Mouse (Mus musculus): ENCODE measurements around the gene Ndufa4l2. TPM values are rescaled to one million over a fixed set of nuclear protein-coding genes. Genes with fewer than 3 reads are reported as not detected.

The Ndufa4l2 gene
- polyA plus RNA-seq, 1 experiment from 2014 or later, result 5.9 TPM

GRCm38 (mm10) chr10:127492118-127492517 is 22.6 kb upstream of the Ndufa4l2 start:
- no peak overlapping the region for H3K27ac ChIP-seq
- no peaks in the 10 kb centered on the region for H3K27me3 ChIP-seq
- no peak overlapping the region for H3K9ac ChIP-seq
- no peak overlapping the region for H3K4me3 ChIP-seq (replicated peaks)
- H3K9me3 ChIP-seq, result no peaks in the 10 kb centered on the region
- H3K4me1 ChIP-seq, result no peaks in the 10 kb centered on the region
- no peak overlapping the region for H3K4me2 ChIP-seq
- ATAC-seq (ENCODE audit: low FRiP score), result no peak
- peaks cover 85% of the 10 kb centered on the region for H3K36me3 ChIP-seq (replicated peaks)
- WGBS, result 87% methylated on average over 3 of the region's 3 CpGs

- no peak overlapping the region for H3K9ac ChIP-seq
- H3K4me3 ChIP-seq (replicated peaks), result no peak overlapping the region
- no peaks in the 10 kb centered on the region for H3K4me1 ChIP-seq
- H3K9me3 ChIP-seq, result no peaks in the 10 kb centered on the region
- 97% methylated on average over 3 of the region's 3 CpGs for WGBS
- H3K27me3 ChIP-seq, result no peaks in the 10 kb centered on the region
- no peak for ATAC-seq (ENCODE audit: low FRiP score)
- H3K4me2 ChIP-seq, result no peak overlapping the region
- H3K36me3 ChIP-seq (replicated peaks), result peaks cover 84% of the 10 kb centered on the region
- H3K27ac ChIP-seq, result no peak overlapping the region
Measured at GRCm38 (mm10) chr10:127496156-127496555, 18.6 kb upstream of the Ndufa4l2 start.

GRCm38 (mm10) chr10:127499516-127499915 is 15.3 kb upstream of the Ndufa4l2 start:
- Histone ChIP-seq H3K27ac (no peak overlapping the region), H3K4me3 (replicated peaks) (no peak overlapping the region), H3K4me2 (no peak overlapping the region), H3K36me3 (replicated peaks) (peaks cover 53% of the 10 kb centered on the region), H3K4me1 (no peaks in the 10 kb centered on the region), H3K9ac (no peak overlapping the region), H3K9me3 (no peaks in the 10 kb centered on the region), H3K27me3 (no peaks in the 10 kb centered on the region)
- 86% methylated on average over 5 of the region's 5 CpGs for WGBS
- ATAC-seq (ENCODE audit: low FRiP score), result no peak

GRCm38 (mm10) chr10:127500042-127500441 is 14.7 kb upstream of the Ndufa4l2 start:
- Histone ChIP-seq H3K27ac (no peak overlapping the region), H3K27me3 (no peaks in the 10 kb centered on the region), H3K9me3 (no peaks in the 10 kb centered on the region), H3K4me1 (no peaks in the 10 kb centered on the region), H3K4me3 (replicated peaks) (no peak overlapping the region), H3K36me3 (replicated peaks) (peaks cover 48% of the 10 kb centered on the region), H3K4me2 (no peak overlapping the region), H3K9ac (no peak overlapping the region)
- ATAC-seq (ENCODE audit: low FRiP score), result no peak
- 82% methylated on average over 4 of the region's 4 CpGs for WGBS

GRCm38 (mm10) chr10:127500894-127501893 is 13.6 kb upstream of the Ndufa4l2 start, which contains the start of gene Stac3:
Gene Stac3 (plus strand): TSS chr10:127501686.
- no peak within 1 kb of the TSS for H3K4me2 ChIP-seq
- H3K4me3 ChIP-seq (replicated peaks), result no peak within 1 kb of the TSS
- peaks cover 38% of the 10 kb centered on the region for H3K36me3 ChIP-seq (replicated peaks)
- H3K9me3 ChIP-seq, result no peaks in the 10 kb centered on the region
- 79% methylated on average over 13 of the region's 13 CpGs for WGBS
- no peak for ATAC-seq (ENCODE audit: low FRiP score)
- no peaks in the 10 kb centered on the region for H3K4me1 ChIP-seq
- H3K27me3 ChIP-seq, result 0 out of 2 replicates have a peak, but pooled peaks cover 2% of the 10 kb centered on the region
- no peak within 1 kb of the TSS for H3K9ac ChIP-seq
- no peak within 1 kb of the TSS for H3K27ac ChIP-seq

GRCm38 (mm10) chr10:127508239-127508638 is 6.5 kb upstream of the Ndufa4l2 start:
- Histone ChIP-seq H3K4me3 (replicated peaks) (0 out of 2 replicates have a peak overlapping the region, but pooled peaks have one; percentile 43), H3K9ac (0 out of 2 replicates have a peak overlapping the region, but pooled peaks have one; percentile 7), H3K36me3 (replicated peaks) (no peaks in the 10 kb centered on the region), H3K27ac (peak overlapping the region; percentile 94; the same call in 1 of the 2 replicates), H3K4me1 (peaks cover 50% of the 10 kb centered on the region), H3K9me3 (no peaks in the 10 kb centered on the region), H3K4me2 (peak overlapping the region; percentile 76), H3K27me3 (peaks cover 67% of the 10 kb centered on the region)
- ATAC-seq (ENCODE audit: low FRiP score), result no peak
- 1% methylated on average over 15 of the region's 15 CpGs for WGBS

- ATAC-seq (ENCODE audit: low FRiP score), result peak; percentile 74
- no peaks in the 10 kb centered on the region for H3K36me3 ChIP-seq (replicated peaks)
Measured at GRCm38 (mm10) chr10:127509051-127509836, 5.5 kb upstream of the Ndufa4l2 start.

GRCm38 (mm10) chr10:127509837-127510701 is 4.7 kb upstream of the Ndufa4l2 start:
- no peaks in the 10 kb centered on the region for H3K36me3 ChIP-seq (replicated peaks)
- peaks cover 86% of the 10 kb centered on the region for H3K27me3 ChIP-seq

More at GRCm38 (mm10) chr10:127509051-127509836, 5.5 kb upstream of the Ndufa4l2 start:
- peak overlapping the region; percentile 76 for H3K4me2 ChIP-seq
- H3K9me3 ChIP-seq, result no peaks in the 10 kb centered on the region
- peak overlapping the region; percentile 94 for H3K27ac ChIP-seq
- H3K4me1 ChIP-seq, result peaks cover 60% of the 10 kb centered on the region
- H3K4me3 ChIP-seq (replicated peaks), result peak overlapping the region; percentile 43
- WGBS, result under 1% methylated on average over 35 of the region's 35 CpGs
- H3K27me3 ChIP-seq, result peaks cover 77% of the 10 kb centered on the region
- peak overlapping the region; percentile 40 for H3K9ac ChIP-seq

GRCm38 (mm10) chr10:127510895-127511617 is 3.7 kb upstream of the Ndufa4l2 start:
- Histone ChIP-seq H3K4me3 (replicated peaks) (peak overlapping the region; percentile 41), H3K9ac (peak overlapping the region; percentile 68), H3K9me3 (no peaks in the 10 kb centered on the region), H3K27me3 (peaks cover 95% of the 10 kb centered on the region), H3K4me2 (peak overlapping the region; percentile 76), H3K27ac (peak overlapping the region; percentile 94), H3K36me3 (replicated peaks) (no peaks in the 10 kb centered on the region), H3K4me1 (peaks cover 78% of the 10 kb centered on the region)
- ATAC-seq (ENCODE audit: low FRiP score), result no peak
- WGBS, result 3% methylated on average over 11 of the region's 11 CpGs

More at GRCm38 (mm10) chr10:127509837-127510701, 4.7 kb upstream of the Ndufa4l2 start:
- Histone ChIP-seq H3K4me3 (replicated peaks) (peak overlapping the region; percentile 43), H3K27ac (peak overlapping the region; percentile 94), H3K4me1 (peaks cover 68% of the 10 kb centered on the region), H3K9ac (peak overlapping the region; percentile 40), H3K9me3 (no peaks in the 10 kb centered on the region), H3K4me2 (peak overlapping the region; percentile 76)
- ATAC-seq (ENCODE audit: low FRiP score), result peak; percentile 15; the same call in 1 of the 2 replicates
- 2% methylated on average over 17 of the region's 17 CpGs for WGBS

GRCm38 (mm10) chr10:127511634-127512306 is 3.0 kb upstream of the Ndufa4l2 start:
- Histone ChIP-seq H3K4me3 (replicated peaks) (peak overlapping the region; percentile 41), H3K27me3 (peaks cover 93% of the 10 kb centered on the region), H3K36me3 (replicated peaks) (no peaks in the 10 kb centered on the region), H3K9ac (peak overlapping the region; percentile 68), H3K4me2 (peak overlapping the region; percentile 76), H3K4me1 (peaks cover 85% of the 10 kb centered on the region), H3K27ac (peak overlapping the region; percentile 94), H3K9me3 (no peaks in the 10 kb centered on the region)
- 0 out of 2 replicates have a peak, but pooled peaks have one; percentile 4 for ATAC-seq (ENCODE audit: low FRiP score)
- WGBS, result under 1% methylated on average over 44 of the region's 46 CpGs
